Mouse (Mus musculus): ENCODE data around the gene Sirt1. TPM values are rescaled to one million over a fixed set of nuclear protein-coding genes. Genes with fewer than 3 reads are reported as not detected.

Sirt1 gene
- total and polyA plus RNA-seq, 2 experiments from 2014 or later, result 3.2 to 11.0 TPM

GRCm38 (mm10) chr10:63337326-63337725 is 44.2 kb downstream of the Sirt1 start:
- no peak for DNase-seq (ENCODE audit: low spot score)
- WGBS, result 24% methylated on average over 5 of the region's 5 CpGs
- Histone ChIP-seq H3K27me3 (ENCODE audit: insufficient read depth, low read length) (no peaks in the 10 kb centered on the region), H3K36me3 (ENCODE audit: insufficient read depth, low read length) (no peaks in the 10 kb centered on the region), H3K4me3 (ENCODE audit: low read length) (peak overlapping the region; percentile 92), H3K9me3 (ENCODE audit: low read length) (no peaks in the 10 kb centered on the region), H3K4me2 (ENCODE audit: low read depth, low read length) (peak overlapping the region; percentile 84), H3K27ac (no peak overlapping the region), H3K9ac (replicated peaks; ENCODE audit: low read length) (peak overlapping the region; percentile 3; the same call in 1 of the 2 replicates), H3K4me1 (ENCODE audit: insufficient read depth, low read length) (peaks cover 11% of the 10 kb centered on the region)
- TF ChIP-seq CTCF (IDR thresholded peaks at IDR 0.05; ENCODE audit: low read depth), result no peak
- ATAC-seq, result no peak

DNA sequence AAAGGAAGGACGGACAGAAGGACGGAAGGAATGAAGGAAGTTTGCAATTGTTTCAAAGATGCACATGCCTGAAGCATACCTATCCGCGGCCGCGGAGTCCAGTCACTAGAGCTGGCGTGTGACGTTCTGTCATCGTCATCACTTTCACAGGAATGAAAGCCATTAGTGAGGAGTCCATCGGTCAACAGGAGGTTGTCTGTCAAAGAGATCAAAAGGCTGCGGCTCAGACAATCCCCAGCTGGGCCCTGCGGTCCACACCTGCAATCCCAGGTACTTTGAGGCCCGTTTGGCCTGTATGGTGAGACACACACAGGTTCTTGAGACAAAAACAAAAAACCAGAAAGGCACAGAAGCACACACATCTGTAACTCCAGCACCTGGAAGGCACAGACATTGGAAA is 44.6 kb downstream of the Sirt1 start:
- Histone ChIP-seq H3K9me3 (ENCODE audit: low read length) (no peaks in the 10 kb centered on the region), H3K27ac (no peak overlapping the region), H3K4me3 (ENCODE audit: low read length) (peak overlapping the region; percentile 92), H3K4me2 (ENCODE audit: low read depth, low read length) (peak overlapping the region; percentile 84), H3K9ac (replicated peaks; ENCODE audit: low read length) (peak overlapping the region; percentile 3; the same call in 1 of the 2 replicates), H3K4me1 (ENCODE audit: insufficient read depth, low read length) (peaks cover 11% of the 10 kb centered on the region), H3K36me3 (ENCODE audit: insufficient read depth, low read length) (no peaks in the 10 kb centered on the region), H3K27me3 (ENCODE audit: insufficient read depth, low read length) (no peaks in the 10 kb centered on the region)
- WGBS, result 54% methylated on average over 13 of the region's 13 CpGs
- no peak for TF ChIP-seq CTCF (IDR thresholded peaks at IDR 0.05; ENCODE audit: low read depth)
- ATAC-seq (no peak), DNase-seq (ENCODE audit: low spot score) (no peak)

GRCm38 (mm10) chr10:63327091-63327490 is 54.4 kb downstream of the Sirt1 start:
- Histone ChIP-seq H3K4me2 (ENCODE audit: low read depth, low read length) (no peak overlapping the region), H3K27me3 (ENCODE audit: insufficient read depth, low read length) (no peaks in the 10 kb centered on the region), H3K27ac (no peak overlapping the region), H3K4me1 (ENCODE audit: insufficient read depth, low read length) (no peaks in the 10 kb centered on the region), H3K9me3 (ENCODE audit: low read length) (no peaks in the 10 kb centered on the region), H3K4me3 (ENCODE audit: low read length) (no peak overlapping the region), H3K9ac (replicated peaks; ENCODE audit: low read length) (no peak overlapping the region), H3K36me3 (ENCODE audit: insufficient read depth, low read length) (peaks cover 27% of the 10 kb centered on the region)
- TF ChIP-seq CTCF (IDR thresholded peaks at IDR 0.05; ENCODE audit: low read depth), result no peak
- no peak for ATAC-seq
- DNase-seq (ENCODE audit: low spot score), result no peak
- 93% methylated on average over 1 of the region's 1 CpGs for WGBS

DNA sequence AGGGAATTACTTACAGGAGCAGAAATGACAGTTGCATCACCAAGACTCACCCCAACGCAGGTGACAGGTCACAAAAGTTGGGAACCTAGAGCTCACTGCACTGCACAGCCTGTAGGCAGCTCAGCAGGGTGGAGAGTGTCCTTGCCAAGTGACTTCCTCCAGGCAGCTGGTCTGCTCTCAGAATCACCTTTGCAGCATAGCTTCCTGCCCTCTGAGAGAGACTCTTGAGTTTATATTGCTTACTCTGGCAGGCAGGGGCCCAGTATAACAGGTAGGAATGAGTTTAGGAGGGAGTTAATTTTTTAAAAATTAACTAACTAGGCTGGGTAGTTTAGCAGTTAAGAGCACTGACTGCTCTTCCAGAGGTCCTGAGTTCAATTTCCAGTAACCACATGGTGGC is 67.8 kb downstream of the Sirt1 start:
- Histone ChIP-seq H3K9me3 (ENCODE audit: low read length) (no peaks in the 10 kb centered on the region), H3K9ac (replicated peaks; ENCODE audit: low read length) (no peak overlapping the region), H3K27ac (no peak overlapping the region), H3K4me2 (ENCODE audit: low read depth, low read length) (no peak overlapping the region), H3K36me3 (ENCODE audit: insufficient read depth, low read length) (peaks cover 20% of the 10 kb centered on the region; the same call in 1 of the 2 replicates), H3K4me1 (ENCODE audit: insufficient read depth, low read length) (no peaks in the 10 kb centered on the region), H3K4me3 (ENCODE audit: low read length) (no peak overlapping the region), H3K27me3 (ENCODE audit: insufficient read depth, low read length) (no peaks in the 10 kb centered on the region)
- WGBS, result 89% methylated on average over 1 of the region's 1 CpGs
- DNase-seq (ENCODE audit: low spot score) (no peak), ATAC-seq (no peak)
- TF ChIP-seq CTCF (IDR thresholded peaks at IDR 0.05; ENCODE audit: low read depth), result no peak

GRCm38 (mm10) chr10:63308582-63309366 is 72.7 kb downstream of the Sirt1 start:
- no peak overlapping the region for H3K4me3 ChIP-seq (ENCODE audit: low read length)
- 38% methylated on average over 10 of the region's 10 CpGs for WGBS
- ATAC-seq, result peak; percentile 84
- no peaks in the 10 kb centered on the region for H3K4me1 ChIP-seq (ENCODE audit: insufficient read depth, low read length)
- H3K27ac ChIP-seq, result no peak overlapping the region
- no peaks in the 10 kb centered on the region for H3K27me3 ChIP-seq (ENCODE audit: insufficient read depth, low read length)
- peak; percentile 88 for DNase-seq (ENCODE audit: low spot score)
- no peak overlapping the region for H3K4me2 ChIP-seq (ENCODE audit: low read depth, low read length)
- TF ChIP-seq CTCF (IDR thresholded peaks at IDR 0.05; ENCODE audit: low read depth), result peak; percentile 81
- H3K9me3 ChIP-seq (ENCODE audit: low read length), result no peaks in the 10 kb centered on the region
- H3K9ac ChIP-seq (replicated peaks; ENCODE audit: low read length), result no peak overlapping the region
- peaks cover 13% of the 10 kb centered on the region; the same call in 1 of the 2 replicates for H3K36me3 ChIP-seq (ENCODE audit: insufficient read depth, low read length)

DNA sequence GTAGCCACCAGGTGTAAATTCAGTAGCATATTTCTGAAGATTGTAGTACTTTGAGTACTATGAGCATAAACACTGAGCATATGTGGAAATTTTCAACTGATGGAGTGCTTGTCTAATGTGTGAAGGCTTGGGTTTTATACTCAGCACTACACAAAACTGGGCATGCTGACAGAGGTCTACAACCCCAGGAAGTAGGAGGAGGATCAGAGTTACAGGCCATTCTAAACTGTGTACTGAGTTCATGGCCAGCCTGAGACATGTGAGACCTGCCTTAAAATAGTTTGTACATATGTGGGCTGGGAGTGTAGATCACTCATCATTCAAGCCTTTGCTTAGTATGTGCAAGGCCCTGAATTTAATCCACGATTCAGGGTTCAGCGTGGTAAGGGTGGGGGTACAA is 79.1 kb downstream of the Sirt1 start:
- H3K9me3 ChIP-seq (ENCODE audit: low read length), result no peaks in the 10 kb centered on the region
- TF ChIP-seq CTCF (IDR thresholded peaks at IDR 0.05; ENCODE audit: low read depth), result no peak
- H3K27me3 ChIP-seq (ENCODE audit: insufficient read depth, low read length), result no peaks in the 10 kb centered on the region
- H3K4me2 ChIP-seq (ENCODE audit: low read depth, low read length), result no peak overlapping the region
- H3K4me1 ChIP-seq (ENCODE audit: insufficient read depth, low read length), result no peaks in the 10 kb centered on the region
- 96% methylated on average over 2 of the region's 2 CpGs for WGBS
- H3K4me3 ChIP-seq (ENCODE audit: low read length), result no peak overlapping the region
- peaks cover 24% of the 10 kb centered on the region; the same call in 1 of the 2 replicates for H3K36me3 ChIP-seq (ENCODE audit: insufficient read depth, low read length)
- ATAC-seq (no peak), DNase-seq (ENCODE audit: low spot score) (no peak)
- H3K9ac ChIP-seq (replicated peaks; ENCODE audit: low read length), result no peak overlapping the region
- no peak overlapping the region for H3K27ac ChIP-seq

DNA sequence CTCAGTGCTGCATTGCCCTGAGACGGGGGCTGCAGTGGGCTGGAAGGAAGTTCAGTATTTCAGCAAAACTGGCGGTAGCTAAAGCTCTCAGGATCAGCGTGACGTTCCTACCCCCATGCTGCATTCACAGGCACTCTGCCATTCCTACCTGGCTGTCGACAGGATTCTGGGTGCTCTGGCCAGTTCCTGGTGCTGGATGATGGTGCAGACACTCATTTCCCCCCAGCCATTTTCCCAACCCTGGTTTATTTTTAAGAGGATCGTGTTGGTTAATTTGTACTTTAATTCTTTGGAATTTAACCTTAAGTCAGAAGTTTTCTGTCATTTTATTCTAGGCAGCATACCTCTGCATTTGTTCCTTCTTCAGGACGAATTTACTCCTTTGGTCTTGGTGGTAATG is 98.7 kb downstream of the Sirt1 start:
- H3K4me1 ChIP-seq (ENCODE audit: insufficient read depth, low read length), result no peaks in the 10 kb centered on the region
- WGBS, result 89% methylated on average over 7 of the region's 7 CpGs
- peaks cover 15% of the 10 kb centered on the region; the same call in 1 of the 2 replicates for H3K36me3 ChIP-seq (ENCODE audit: insufficient read depth, low read length)
- no peak overlapping the region for H3K9ac ChIP-seq (replicated peaks; ENCODE audit: low read length)
- H3K27ac ChIP-seq, result no peak overlapping the region
- no peaks in the 10 kb centered on the region for H3K27me3 ChIP-seq (ENCODE audit: insufficient read depth, low read length)
- TF ChIP-seq CTCF (IDR thresholded peaks at IDR 0.05; ENCODE audit: low read depth), result no peak
- H3K4me2 ChIP-seq (ENCODE audit: low read depth, low read length), result no peak overlapping the region
- H3K4me3 ChIP-seq (ENCODE audit: low read length), result no peak overlapping the region
- no peaks in the 10 kb centered on the region for H3K9me3 ChIP-seq (ENCODE audit: low read length)
- no peak for DNase-seq (ENCODE audit: low spot score)
- ATAC-seq, result no peak

Data from hindbrain, postnatal 0 days (tissue).